Mouse (Mus musculus) kidney, embryonic 15.5 days (tissue): ENCODE results near the gene Ccdc9. TPM values are rescaled to one million over a fixed set of nuclear protein-coding genes. Genes with fewer than 3 reads are reported as not detected.

Experiments used
- ATAC-seq: fragments of 200-750 bp; cut with Nextera tagmentation; replicated peaks from 2 replicates; pipeline ENCODE4 v1.8.0; 2017; ENCODE audit warnings: moderate TSS enrichment; ENCODE audit not compliant: low FRiP score
- H3K27ac ChIP-seq: fragments of 300-500 bp; sonication (generic); 2 replicates; pipeline ENCODE4 v1.5.1; 2015; ENCODE audit warnings: mild to moderate bottlenecking, inconsistent platforms
- H3K27me3 ChIP-seq: fragments of 300-500 bp; sonication (generic); 2 replicates; pipeline ENCODE4 v1.6.1; 2015; ENCODE audit warnings: inconsistent platforms
- H3K36me3 ChIP-seq: fragments of 300-500 bp; sonication (generic); 2 replicates; pipeline ENCODE4 v1.6.1; 2015; ENCODE audit warnings: inconsistent platforms
- H3K4me1 ChIP-seq: fragments of 300-500 bp; sonication (generic); 2 replicates; pipeline ENCODE4 v1.6.1; 2015; ENCODE audit warnings: inconsistent platforms
- H3K4me2 ChIP-seq: fragments of 300-500 bp; sonication (generic); 2 replicates; pipeline ENCODE4 v1.6.1; 2015; ENCODE audit warnings: moderate library complexity, mild to moderate bottlenecking, inconsistent platforms
- H3K4me3 ChIP-seq: fragments of 300-500 bp; sonication (generic); replicated peaks from 2 replicates; pipeline ENCODE4 v1.5.1; 2015; ENCODE audit warnings: mild to moderate bottlenecking, inconsistent platforms
- H3K9ac ChIP-seq: fragments of 300-500 bp; sonication (generic); 2 replicates; pipeline ENCODE4 v1.6.1; 2015; ENCODE audit warnings: mild to moderate bottlenecking, inconsistent platforms
- H3K9me3 ChIP-seq: fragments of 300-500 bp; sonication (generic); replicated peaks from 2 replicates; pipeline ENCODE4 v1.6.1; 2016; ENCODE audit warnings: inconsistent platforms
- WGBS: fragments of 180-500 bp; shearing (Covaris S2); methylation state at CpG from one replicate; pipeline ENCODE4 v1.1.7; 2015; ENCODE audit warnings: mixed read lengths; 5-methylcytosine and 5-hydroxymethylcytosine counted together
- polyA plus RNA-seq: library from polyadenylated mRNA; unstranded; fragments of >200 nt; fragmentation: Nextera tagmentation; extraction: Ambion mirVana; gene quantifications from 2 replicates; pipeline ENCODE4 v1.2.1, GENCODE M21; 2015

Ccdc9 gene
- polyA plus RNA-seq, 1 experiment from 2014 or later, result 33.0 TPM

DNA sequence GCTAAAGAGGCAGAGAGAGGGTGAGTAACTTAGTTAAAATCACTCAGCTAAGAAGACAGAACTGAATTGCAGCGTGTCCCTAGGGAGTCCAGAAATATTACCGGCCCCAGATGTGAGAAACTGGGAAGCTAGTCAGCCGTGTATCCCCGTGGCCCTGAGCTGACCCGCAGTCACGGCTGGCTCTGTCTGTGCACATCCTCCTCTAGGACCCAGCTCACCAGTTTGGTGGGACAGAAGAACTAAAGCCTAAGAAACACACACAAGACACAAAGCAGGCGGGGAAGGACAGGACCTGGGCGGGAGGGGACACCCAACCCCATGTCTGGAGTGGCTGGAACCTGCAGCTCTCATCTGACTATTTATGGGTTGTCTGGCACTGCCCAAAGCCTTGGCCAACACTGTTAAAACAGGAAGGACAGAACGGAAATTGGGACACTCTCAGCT lies 47.0 kb downstream of the Ccdc9 start:
- H3K36me3 ChIP-seq, result no peaks in the 10 kb centered on the region
- no peak for ATAC-seq
- 24% methylated on average over 9 of the region's 9 CpGs for WGBS

DNA sequence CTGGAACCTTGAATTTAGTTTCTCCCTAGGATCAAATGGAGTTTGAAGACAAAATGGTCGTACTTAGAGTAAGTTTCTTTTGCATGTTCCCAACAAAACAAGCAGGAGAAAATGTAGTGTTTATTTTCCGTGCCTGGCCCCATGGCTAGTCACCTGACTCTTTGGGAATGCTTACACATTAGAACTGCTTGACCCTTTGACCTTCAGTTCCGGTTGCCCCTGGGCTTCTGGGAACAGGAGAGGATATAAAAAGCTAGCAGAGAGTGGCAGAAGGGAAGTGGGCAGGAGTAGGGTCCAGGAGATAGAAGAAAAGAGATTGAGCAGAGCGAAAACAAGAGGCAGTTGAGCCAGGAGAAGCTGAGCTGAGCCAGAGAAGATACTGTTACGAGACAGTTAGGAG lies 56.7 kb downstream of the Ccdc9 start:
- Histone ChIP-seq H3K27me3 (no peaks in the 10 kb centered on the region), H3K4me1 (peaks cover 9% of the 10 kb centered on the region; the same call in 1 of the 2 replicates), H3K4me3 (no peak overlapping the region), H3K27ac (peak overlapping the region; percentile 0; the same call in 1 of the 2 replicates), H3K36me3 (no peaks in the 10 kb centered on the region), H3K4me2 (no peak overlapping the region), H3K9me3 (no peaks in the 10 kb centered on the region), H3K9ac (no peak overlapping the region)
- ATAC-seq, result no peak
- 28% methylated on average over 5 of the region's 5 CpGs for WGBS

More for the DNA sequence above, 47.0 kb downstream of the Ccdc9 start:
- H3K4me2 ChIP-seq, result no peak overlapping the region
- H3K9ac ChIP-seq, result no peak overlapping the region
- no peaks in the 10 kb centered on the region for H3K27me3 ChIP-seq
- H3K4me1 ChIP-seq, result 0 out of 2 replicates have a peak, but pooled peaks cover 7% of the 10 kb centered on the region
- H3K4me3 ChIP-seq, result no peak overlapping the region
- no peak overlapping the region for H3K27ac ChIP-seq
- no peaks in the 10 kb centered on the region for H3K9me3 ChIP-seq

Other genes with a start within 250 kb of the Ccdc9 start
- gene Bicra, start 238.9 kb downstream of the Ccdc9 start, polyA plus RNA-seq, result 7.5 and 8.1 TPM in 2 replicates
- 0.13 TPM in 1 of 2 replicates, not detected in the other for gene Zfp541, start 225.0 kb downstream of the Ccdc9 start, polyA plus RNA-seq
- 178 and 203 TPM in 2 replicates for gene Napa, start 188.3 kb downstream of the Ccdc9 start, polyA plus RNA-seq
- 30.0 and 37.5 TPM in 2 replicates for gene Kptn, start 166.9 kb downstream of the Ccdc9 start, polyA plus RNA-seq
- gene Slc8a2, start 157.0 kb downstream of the Ccdc9 start, polyA plus RNA-seq, result 0.09 and 0.19 TPM in 2 replicates
- gene Meis3, start 111.7 kb downstream of the Ccdc9 start, polyA plus RNA-seq, result 22.5 and 28.9 TPM in 2 replicates
- 14.1 and 18.2 TPM in 2 replicates for gene Dhx34, start 64.8 kb downstream of the Ccdc9 start, polyA plus RNA-seq
- gene C5ar2, start 42.6 kb downstream of the Ccdc9 start, polyA plus RNA-seq, result 0.04 and 0.08 TPM in 2 replicates
- 2.5 and 3.7 TPM in 2 replicates for gene C5ar1, start 27.3 kb downstream of the Ccdc9 start, polyA plus RNA-seq
- 16.4 and 19.5 TPM in 2 replicates for gene Inafm1, start 13.2 kb downstream of the Ccdc9 start, polyA plus RNA-seq
- gene Bbc3, start 21.6 kb upstream of the Ccdc9 start, polyA plus RNA-seq, result 12.3 and 12.4 TPM in 2 replicates
- 327 and 334 TPM in 2 replicates for gene Sae1, start 101.0 kb upstream of the Ccdc9 start, polyA plus RNA-seq
- 15.5 and 17.1 TPM in 2 replicates for gene Zc3h4, start 114.1 kb upstream of the Ccdc9 start, polyA plus RNA-seq
- 51.0 and 55.9 TPM in 2 replicates for gene Tmem160, start 166.0 kb upstream of the Ccdc9 start, polyA plus RNA-seq
- gene Npas1, start 190.9 kb upstream of the Ccdc9 start, polyA plus RNA-seq, result 0.38 and 0.51 TPM in 2 replicates